Mouse (Mus musculus) spleen, postnatal 0 days (tissue): ENCODE data around the gene Grm4. TPM values are rescaled to one million over a fixed set of nuclear protein-coding genes. Genes with fewer than 3 reads are reported as not detected.

ENCODE experiments used
- polyA plus RNA-seq: library from polyadenylated mRNA; unstranded; fragments of >200 nt; fragmentation: Nextera tagmentation; extraction: Ambion mirVana; gene quantifications from 2 replicates; pipeline ENCODE4 v1.2.1, GENCODE M21; 2015

Grm4 gene
- not detected in 2 replicates for polyA plus RNA-seq

GRCm38 (mm10) chr17:27521303-27521702, at the start of gene Grm4:
Gene Grm4 (minus strand): TSS chr17:27521403.

GRCm38 (mm10) chr17:27565163-27565941, 44.1 kb upstream of the Grm4 start, which contains the start of gene AI413582:
Gene AI413582 (minus strand): TSS chr17:27565756.

DNA sequence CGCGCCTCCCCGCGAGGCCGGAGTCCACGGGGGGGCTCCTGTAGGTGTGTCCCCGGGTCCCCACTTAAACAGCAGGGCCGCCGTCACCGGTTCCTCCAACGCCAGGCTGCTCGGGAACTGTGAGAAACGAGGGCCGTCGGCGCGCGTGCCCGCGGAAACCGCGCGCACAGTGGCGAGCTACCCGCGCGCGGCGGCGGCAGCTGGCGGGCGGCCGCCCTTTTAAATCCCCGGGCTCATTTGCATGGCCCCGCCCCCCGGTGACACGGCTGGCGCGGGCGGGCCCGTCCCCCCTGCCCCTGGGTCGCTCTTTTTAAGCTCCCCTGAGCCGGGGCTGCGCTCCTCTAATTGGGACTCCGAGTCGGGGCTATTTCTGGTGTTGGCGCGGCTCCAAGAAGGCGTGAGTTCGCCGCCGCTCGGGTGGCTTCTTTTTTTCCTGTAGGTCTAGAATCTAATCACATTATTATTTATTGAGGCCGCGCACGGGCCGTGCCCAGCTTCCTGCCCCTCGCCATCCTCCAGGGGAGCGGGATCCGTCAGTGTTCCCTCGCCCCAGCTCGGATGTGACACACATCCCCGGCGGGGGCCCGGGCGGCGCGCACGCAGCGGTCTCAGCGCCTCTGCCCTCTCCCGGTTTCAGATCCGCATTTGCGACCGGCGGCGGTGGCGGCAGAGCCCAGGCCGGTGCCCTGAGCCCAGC, 35.3 kb upstream of the Grm4 start, which contains the start of gene Hmga1:
Gene Hmga1 (plus strand): TSS at position 183 of the 697 bp plus-strand sequence.

Other genes starting within 250 kb of the Grm4 start
- 113 and 125 TPM in 2 replicates for gene Hmga1, start 35.1 kb upstream of the Grm4 start, polyA plus RNA-seq
- 34.4 and 42.1 TPM in 2 replicates for gene AI413582, start 44.4 kb upstream of the Grm4 start, polyA plus RNA-seq
- 40.4 and 41.3 TPM in 2 replicates for gene Nudt3, start 102.1 kb upstream of the Grm4 start, polyA plus RNA-seq
- not detected in 2 replicates for gene RPS10-NUDT3, start 113.8 kb upstream of the Grm4 start, polyA plus RNA-seq
- 1,040 and 1,063 TPM in 2 replicates for gene Rps10, start 115.3 kb upstream of the Grm4 start, polyA plus RNA-seq
- 0.54 and 1.4 TPM in 2 replicates for gene Pacsin1, start 134.1 kb upstream of the Grm4 start, polyA plus RNA-seq
- gene Spdef, start 207.6 kb upstream of the Grm4 start, polyA plus RNA-seq, result 0.12 TPM in 1 of 2 replicates, not detected in the other